Mouse (Mus musculus) lung, postnatal 25 days (tissue): Measurements from ENCODE around the gene Glra1.

Experiments used
- DNase-seq: peaks from one replicate; pipeline ENCODE4 v3.0.0; 2022; ENCODE audit warnings: low spot score

Glra1 gene

DNA sequence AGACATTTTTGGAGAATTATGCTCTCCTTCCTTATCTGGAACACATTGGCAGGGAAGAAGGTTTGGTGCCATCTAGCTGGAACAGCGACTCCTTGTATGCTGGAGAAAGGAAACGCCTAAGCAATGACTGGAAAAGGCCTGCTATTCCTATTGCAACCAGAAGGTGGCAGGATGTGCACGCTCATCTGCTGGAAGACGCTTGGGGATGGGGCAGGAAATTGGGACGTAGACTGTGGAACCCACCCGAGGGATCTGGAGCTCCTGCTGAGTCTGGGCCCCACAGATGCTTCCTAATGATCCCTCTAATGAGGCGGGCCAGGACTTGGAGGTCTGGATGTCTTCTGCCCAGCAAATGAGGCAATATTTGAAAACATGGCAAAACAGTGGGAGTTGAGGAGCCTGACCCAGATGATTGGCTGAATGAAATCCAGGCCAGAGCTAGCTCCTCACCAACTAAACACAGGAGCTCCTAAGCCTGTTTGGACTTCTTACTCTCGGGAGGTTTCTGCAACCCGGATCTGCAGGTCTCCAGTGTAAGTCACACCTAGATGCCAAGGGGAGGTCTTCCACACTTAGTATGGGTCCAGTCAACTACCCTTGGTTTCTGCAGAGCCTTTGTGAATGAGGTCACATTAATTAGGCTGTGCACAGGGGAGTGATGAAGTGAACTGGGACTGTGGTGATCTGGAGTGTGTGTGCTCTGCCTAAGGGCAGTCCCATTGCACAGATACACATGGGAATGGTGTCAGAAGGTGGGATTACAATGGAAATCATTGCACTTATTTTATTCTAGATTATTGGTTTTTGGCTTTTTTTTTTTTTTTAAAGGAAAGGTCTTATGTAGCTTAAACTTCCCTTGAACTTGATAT lies 89.0 kb downstream of the Glra1 start:
- peak; percentile 57 for DNase-seq

DNA sequence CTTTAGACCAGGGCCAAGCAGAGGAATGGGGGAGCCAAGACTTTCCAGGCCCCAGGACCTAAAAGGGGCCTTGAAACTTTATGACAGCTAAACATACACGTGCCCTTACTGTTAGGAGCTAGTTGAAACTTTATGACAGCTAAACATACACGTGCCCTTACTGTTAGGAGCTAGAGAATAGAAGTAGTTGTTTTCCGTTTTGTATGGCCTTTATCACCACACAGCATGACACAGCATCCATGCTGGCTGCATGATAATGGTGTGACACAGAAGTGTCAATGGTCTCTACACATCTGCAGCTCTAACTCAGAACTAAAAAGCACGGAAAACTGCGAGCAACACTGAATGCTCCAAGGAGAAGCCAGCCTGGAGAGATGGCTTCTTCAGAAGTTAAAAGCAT lies 90.3 kb downstream of the Glra1 start:
- no peak for DNase-seq

DNA sequence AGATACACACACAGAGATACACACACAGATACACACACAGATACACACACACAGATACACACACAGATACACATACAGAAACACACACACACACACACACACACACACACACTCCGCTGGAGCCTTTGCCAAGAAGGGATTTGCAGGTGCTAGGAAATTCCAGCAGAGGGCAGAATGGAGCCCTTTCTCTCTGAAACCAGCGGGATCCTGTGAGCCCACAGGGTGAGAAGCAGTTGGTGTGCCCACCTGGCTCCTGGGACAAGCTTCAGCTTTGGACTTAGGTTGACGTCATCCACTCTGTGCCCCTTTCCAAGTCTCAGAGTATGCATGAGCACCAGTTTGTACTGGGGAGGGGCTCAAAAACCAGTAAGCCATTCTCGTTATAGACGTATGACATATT lies 96.6 kb downstream of the Glra1 start:
- no peak for DNase-seq

- no peak for DNase-seq
Measured at GRCm38 (mm10) chr11:55505485-55505884, 102.5 kb downstream of the Glra1 start.

DNA sequence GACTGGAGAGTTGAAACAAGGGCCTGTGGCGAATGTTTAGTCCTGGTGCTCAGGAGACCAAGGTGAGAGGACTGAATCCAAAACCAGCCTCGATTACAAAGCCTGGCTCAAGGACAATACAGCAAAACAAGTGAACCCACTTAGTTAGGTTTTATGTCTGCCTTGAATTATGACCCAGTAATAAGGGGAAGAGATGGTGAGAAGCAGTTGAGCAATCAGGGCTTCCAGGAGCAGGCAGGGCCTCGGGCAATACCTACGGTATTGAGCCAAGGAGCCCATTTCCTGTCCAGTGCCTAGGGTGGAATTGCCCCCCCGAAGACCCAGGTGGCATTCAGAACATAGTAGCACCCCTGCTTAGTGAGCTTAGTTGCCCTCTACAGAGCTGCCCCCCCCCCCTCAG lies 105.1 kb downstream of the Glra1 start:
- no peak for DNase-seq

GRCm38 (mm10) chr11:55501955-55502531 lies 106.0 kb downstream of the Glra1 start:
- no peak for DNase-seq

DNA sequence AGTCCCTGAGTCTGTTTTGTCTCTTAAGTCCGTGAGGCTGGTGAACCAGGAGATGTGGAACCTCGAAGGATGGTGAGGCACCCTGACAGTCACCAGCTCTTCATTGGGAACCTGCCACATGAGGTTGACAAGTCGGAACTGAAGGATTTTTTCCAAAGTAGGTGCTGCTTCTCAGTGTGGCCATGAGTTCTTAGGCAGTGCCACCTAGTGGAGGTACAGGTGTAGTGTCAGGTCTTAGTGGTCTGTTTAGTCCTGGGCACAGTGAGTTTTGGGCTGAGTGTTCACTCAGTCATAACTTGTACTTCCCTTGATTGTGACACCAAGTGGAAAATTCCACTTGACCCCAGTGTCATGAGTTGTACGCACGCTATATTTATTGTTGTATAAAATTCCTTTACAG lies 110.1 kb downstream of the Glra1 start:
- peak; percentile 39 for DNase-seq

DNA sequence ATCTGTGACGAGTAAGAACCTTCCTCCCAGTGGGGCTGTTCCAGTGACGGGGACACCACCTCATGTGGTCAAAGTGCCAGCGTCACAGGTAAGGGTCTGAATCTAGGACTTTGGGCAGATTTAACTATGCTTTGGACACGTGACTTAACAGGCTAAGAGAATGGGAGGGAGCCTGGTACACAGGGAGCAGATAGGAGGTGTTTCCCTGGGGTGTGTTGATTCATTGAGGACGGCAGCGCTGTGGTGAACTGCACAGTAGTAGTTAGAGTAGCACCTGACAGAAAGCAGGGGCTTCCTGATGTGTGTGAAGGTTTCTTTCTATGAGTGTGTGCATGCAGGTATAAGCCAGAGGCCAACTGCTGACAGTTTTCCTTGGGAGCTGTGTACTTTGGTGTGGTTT lies 111.8 kb downstream of the Glra1 start:
- no peak for DNase-seq

DNA sequence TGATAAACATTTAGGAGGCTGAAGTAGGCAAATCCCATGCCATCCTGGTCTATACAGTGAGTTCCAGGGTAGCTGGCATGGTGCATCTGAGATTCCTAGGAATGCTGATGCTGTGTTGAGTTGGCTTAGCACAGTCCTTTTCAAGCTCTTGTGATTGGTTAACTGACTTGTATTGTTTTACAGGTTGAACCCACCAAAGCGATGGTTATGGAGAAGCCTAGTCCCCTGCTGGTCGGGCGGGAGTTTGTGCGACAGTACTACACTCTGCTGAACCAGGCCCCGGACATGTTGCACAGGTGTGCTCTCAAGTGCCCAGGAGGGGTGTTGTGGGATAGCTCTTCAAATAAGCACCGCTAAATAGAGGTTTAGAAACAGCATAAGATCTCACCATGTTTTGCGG lies 122.6 kb downstream of the Glra1 start:
- DNase-seq, result no peak

DNA sequence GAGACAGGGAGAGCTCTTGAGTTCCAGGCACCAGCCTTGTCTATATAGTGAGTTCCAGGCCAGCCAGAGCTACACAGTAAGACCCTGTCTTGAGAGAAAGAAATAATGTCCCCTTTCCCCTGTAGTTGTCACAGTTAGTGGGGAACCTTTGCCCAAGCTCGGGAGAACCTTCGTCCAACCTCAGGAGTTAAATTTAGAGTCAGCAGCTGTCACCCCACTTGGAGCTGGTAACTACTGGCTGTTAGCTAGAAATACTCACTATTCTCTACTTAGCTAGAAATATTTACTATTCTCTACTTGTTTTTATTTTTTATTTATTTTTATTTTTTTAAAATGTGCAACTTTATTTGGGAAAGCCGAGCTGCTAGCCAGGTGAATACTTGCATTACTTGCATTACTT lies 134.8 kb downstream of the Glra1 start:
- DNase-seq, result no peak

GRCm38 (mm10) chr11:55471467-55471866 lies 136.5 kb downstream of the Glra1 start:
- DNase-seq, result no peak

GRCm38 (mm10) chr11:55470761-55471160 lies 137.2 kb downstream of the Glra1 start:
- no peak for DNase-seq

DNA sequence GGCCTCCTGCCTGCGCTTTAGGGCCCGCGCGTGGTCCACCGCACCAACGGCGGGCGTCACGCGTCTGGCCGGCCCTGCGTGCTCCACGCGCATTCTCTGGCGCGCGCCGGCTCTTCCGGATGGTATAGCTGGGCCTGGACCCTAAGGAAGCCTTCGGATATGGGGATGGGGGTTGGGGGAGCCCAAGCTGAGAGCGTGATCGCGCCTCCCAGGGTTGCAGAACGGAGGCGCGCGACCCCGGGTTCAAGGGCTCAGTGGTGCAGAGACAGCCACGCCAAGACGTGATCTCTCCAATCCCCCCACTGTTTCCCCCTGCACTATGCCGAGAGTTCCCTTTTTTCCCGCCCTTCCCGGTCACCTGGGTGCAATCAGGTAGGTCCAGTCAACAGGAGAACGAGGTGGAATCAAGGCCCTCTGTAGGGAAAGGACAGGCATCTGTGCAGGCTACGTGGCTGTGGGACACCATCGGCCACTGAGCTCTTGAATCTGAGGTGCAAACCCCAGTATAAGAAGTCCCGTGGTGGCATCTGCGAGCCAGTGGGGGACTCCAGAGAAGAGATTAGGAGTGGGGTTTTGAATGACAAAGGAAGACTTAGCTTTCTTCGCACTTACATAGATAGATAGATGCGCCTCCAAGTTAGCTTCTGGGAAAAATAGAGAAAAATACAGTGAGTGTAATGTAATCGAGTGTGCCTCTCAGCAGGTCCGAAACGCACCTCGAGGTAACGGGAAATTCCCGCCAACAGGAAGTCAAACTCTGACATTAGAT lies 137.9 kb downstream of the Glra1 start:
- DNase-seq, result no peak

DNA sequence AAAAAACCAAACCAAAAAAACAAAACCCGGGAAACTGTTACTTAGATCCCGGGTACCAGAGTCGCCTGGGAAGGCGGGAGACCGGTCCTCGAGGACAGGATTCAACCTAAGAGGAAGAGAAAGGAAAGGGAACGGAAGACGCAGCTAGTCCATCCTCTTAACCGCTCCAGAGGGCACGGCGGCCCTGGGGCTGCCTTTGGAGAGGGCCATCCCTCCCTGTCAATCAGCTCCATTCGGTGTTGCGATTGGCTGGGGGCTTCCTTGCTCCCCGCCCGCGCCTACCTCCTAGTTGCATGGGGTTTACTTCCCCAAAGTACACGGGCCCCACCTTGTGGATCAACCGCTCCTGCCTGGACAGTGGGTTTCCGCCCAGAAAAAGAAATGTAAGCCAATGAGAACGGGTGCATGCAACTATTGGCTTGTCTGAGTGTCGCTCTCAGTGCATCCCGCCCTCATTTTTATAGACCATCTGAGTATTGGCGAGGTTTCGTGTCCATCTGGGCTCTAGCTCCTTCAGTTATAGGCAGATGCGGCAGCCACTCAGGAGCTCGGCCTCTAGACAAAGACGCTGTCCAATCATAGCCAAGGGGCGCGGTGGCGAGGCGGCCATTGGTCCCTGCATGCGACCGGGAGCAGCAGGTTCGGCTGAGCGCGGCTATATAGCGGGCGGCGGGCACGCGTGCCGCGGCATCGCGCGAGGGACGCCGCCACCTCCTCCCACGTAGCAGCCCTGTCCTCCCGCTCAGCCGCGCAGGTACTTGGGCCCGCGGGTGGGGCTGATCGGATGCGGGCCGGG lies 138.8 kb downstream of the Glra1 start, which contains the start of gene G3bp1:
Gene G3bp1, plus strand, starts transcription at position 638 of the 796 bp plus-strand sequence.
- peak; percentile 100 for DNase-seq

DNA sequence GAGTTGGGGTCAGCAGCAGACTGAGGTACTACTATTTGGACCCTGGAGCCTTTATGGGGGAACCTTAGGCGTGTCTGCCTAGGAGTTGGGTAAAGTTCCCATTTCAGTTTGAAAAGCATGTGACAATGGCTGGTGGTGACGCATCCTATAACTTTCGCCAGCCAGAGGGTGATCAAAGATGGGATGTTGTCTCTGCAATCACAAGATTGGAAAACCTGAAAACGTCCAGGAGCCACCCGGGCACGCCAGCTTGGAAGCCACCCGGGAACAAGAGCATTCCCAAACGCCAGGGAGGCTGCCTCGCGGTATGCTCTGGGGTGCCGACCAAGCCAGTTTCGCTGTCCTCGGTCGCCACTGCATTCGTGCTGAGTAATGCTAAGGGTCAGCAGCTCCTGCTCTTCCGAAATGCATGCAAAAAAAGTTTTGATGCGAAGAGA lies 139.4 kb downstream of the Glra1 start:
- peak; percentile 36 for DNase-seq

GRCm38 (mm10) chr11:55468012-55468411 lies 140.0 kb downstream of the Glra1 start:
- peak; percentile 33 for DNase-seq

- DNase-seq, result no peak
Measured at GRCm38 (mm10) chr11:55465177-55465576, 142.8 kb downstream of the Glra1 start.

DNA sequence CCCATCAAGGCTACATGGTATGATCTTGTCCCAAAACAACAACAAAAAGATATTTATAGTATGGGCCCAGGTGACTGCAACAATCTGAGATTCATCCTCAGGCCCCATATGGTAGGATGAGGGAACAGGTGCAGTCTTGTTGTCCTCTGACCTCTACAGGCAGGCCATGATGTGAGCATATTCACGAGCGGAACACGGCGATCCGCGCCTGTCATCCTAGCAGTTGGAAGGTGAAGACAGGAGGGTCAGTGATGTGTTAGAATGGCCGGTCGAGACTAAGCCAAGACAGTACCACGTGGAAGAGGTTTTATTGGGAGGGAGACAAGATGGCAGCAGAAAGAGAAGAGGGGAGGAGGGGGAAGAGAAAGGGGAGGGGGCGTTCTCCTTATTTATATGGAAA lies 143.3 kb downstream of the Glra1 start:
- no peak for DNase-seq
